Mouse (Mus musculus) ES-E14 (cell line): ENCODE data around the gene Ppp3ca.

ENCODE experiments used
- CHD2 ChIP-seq: IDR thresholded peaks from 2 replicates; pipeline ENCODE4 v1.6.1; 2014; ENCODE audit warnings: mild to moderate bottlenecking, low read depth, low read length, inconsistent platforms
- HCFC1 ChIP-seq: IDR thresholded peaks from 2 replicates; pipeline ENCODE4 v1.6.1; 2012; ENCODE audit warnings: low read length, inconsistent platforms, borderline replicate concordance; ENCODE audit not compliant: insufficient read depth
- MAFK ChIP-seq: IDR thresholded peaks from 2 replicates; pipeline ENCODE4 v1.6.1; 2014; ENCODE audit warnings: mild to moderate bottlenecking, low read depth, low read length, inconsistent platforms; ENCODE audit not compliant: insufficient read depth
- ZC3H11A ChIP-seq: IDR thresholded peaks from 2 replicates; pipeline ENCODE4 v1.6.1; 2012; ENCODE audit warnings: low read depth, mild to moderate bottlenecking, inconsistent platforms, low read length, borderline replicate concordance
- ZNF384 ChIP-seq: IDR thresholded peaks from 2 replicates; pipeline ENCODE4 v1.6.1; 2012; ENCODE audit warnings: low read depth, low read length, inconsistent platforms

- TF ChIP-seq CHD2 (no peak), ZNF384 (no peak), MAFK (no peak), HCFC1 (no peak), ZC3H11A (no peak)
Measured at GRCm38 (mm10) chr3:136977859-136978258, 307.9 kb downstream of the Ppp3ca start.
